Mouse (Mus musculus): ENCODE measurements around the gene B4galnt2.

GRCm38 (mm10) chr11:95869442-95869841 is 45.2 kb downstream of the B4galnt2 start:
- no peak for TF ChIP-seq CTCF (IDR thresholded peaks at IDR 0.05; ENCODE audit: extremely low read depth, insufficient read depth, low read length)
- no peak for TF ChIP-seq POLR2A (IDR thresholded peaks at IDR 0.05; ENCODE audit: extremely low read depth, insufficient read depth, low read length)

Measured in cortical plate, adult 2 months (tissue).